Mouse (Mus musculus) hindbrain, embryonic 10.5 days (tissue): ENCODE measurements around the gene St8sia6. TPM values are rescaled to one million over a fixed set of nuclear protein-coding genes. Genes with fewer than 3 reads are reported as not detected.

Experiments
- DNase-seq: peaks from one replicate; pipeline ENCODE4 v3.0.0-alpha.2; 2017; ENCODE audit warnings: low spot score
- H3K27ac ChIP-seq: fragments of 300-500 bp; sonication (generic); 2 replicates; pipeline ENCODE4 v1.5.1; 2016; ENCODE audit warnings: mild to moderate bottlenecking, moderate library complexity
- H3K27me3 ChIP-seq: fragments of 300-500 bp; sonication (generic); 2 replicates; pipeline ENCODE4 v1.6.1; 2016; ENCODE audit warnings: mild to moderate bottlenecking; ENCODE audit not compliant: poor library complexity, insufficient read depth, severe bottlenecking
- H3K36me3 ChIP-seq: fragments of 300-500 bp; sonication (generic); 2 replicates; pipeline ENCODE4 v1.6.1; 2016; ENCODE audit warnings: mild to moderate bottlenecking, moderate library complexity
- H3K4me1 ChIP-seq: fragments of 300-500 bp; sonication (generic); replicated peaks from 2 replicates; pipeline ENCODE4 v1.6.1; 2016; ENCODE audit warnings: mild to moderate bottlenecking
- H3K4me3 ChIP-seq: fragments of 300-500 bp; sonication (generic); 2 replicates; pipeline ENCODE4 v1.5.1; 2016; ENCODE audit warnings: mild to moderate bottlenecking, moderate library complexity
- H3K9me3 ChIP-seq: fragments of 300-500 bp; sonication (generic); 2 replicates; pipeline ENCODE4 v1.6.1; 2016; ENCODE audit warnings: mild to moderate bottlenecking, moderate library complexity
- WGBS: fragments of 180-500 bp; shearing (Covaris S2); methylation state at CpG from one replicate; pipeline ENCODE4 v1.1.7; 2016; 5-methylcytosine and 5-hydroxymethylcytosine counted together
- polyA plus RNA-seq: library from polyadenylated mRNA; unstranded; fragments of >200 nt; fragmentation: Nextera tagmentation; extraction: Ambion mirVana; gene quantifications from 2 replicates; pipeline ENCODE4 v1.2.1, GENCODE M21; 2016

Gene St8sia6
- polyA plus RNA-seq, 1 experiment from 2014 or later: 0.47 TPM

GRCm38 (mm10) chr2:13750777-13751176 lies 43.1 kb downstream of the St8sia6 start:
- no peaks in the 10 kb centered on the region for H3K4me1 ChIP-seq
- 85% methylated on average over 1 of the region's 1 CpGs for WGBS
- no peak overlapping the region for H3K4me3 ChIP-seq

GRCm38 (mm10) chr2:13750089-13750488 lies 43.8 kb downstream of the St8sia6 start:
- DNase-seq: no peak
- Histone ChIP-seq H3K27ac (no peak overlapping the region), H3K4me1 (no peaks in the 10 kb centered on the region), H3K36me3 (no peaks in the 10 kb centered on the region), H3K4me3 (no peak overlapping the region), H3K9me3 (no peaks in the 10 kb centered on the region), H3K27me3 (no peaks in the 10 kb centered on the region)
- 70% methylated on average over 1 of the region's 1 CpGs for WGBS

More at GRCm38 (mm10) chr2:13750777-13751176, 43.1 kb downstream of the St8sia6 start:
- H3K36me3 ChIP-seq: no peaks in the 10 kb centered on the region
- H3K9me3 ChIP-seq: no peaks in the 10 kb centered on the region
- no peak for DNase-seq
- no peak overlapping the region for H3K27ac ChIP-seq
- H3K27me3 ChIP-seq: no peaks in the 10 kb centered on the region

- H3K36me3 ChIP-seq: no peaks in the 10 kb centered on the region
- H3K27me3 ChIP-seq: no peaks in the 10 kb centered on the region
- DNase-seq: no peak
- no peak overlapping the region for H3K4me3 ChIP-seq
- WGBS: 92% methylated on average over 1 of the region's 1 CpGs
- H3K4me1 ChIP-seq: no peaks in the 10 kb centered on the region
- no peak overlapping the region for H3K27ac ChIP-seq
- H3K9me3 ChIP-seq: no peaks in the 10 kb centered on the region
Measured at GRCm38 (mm10) chr2:13749176-13749575, 44.7 kb downstream of the St8sia6 start.

DNA sequence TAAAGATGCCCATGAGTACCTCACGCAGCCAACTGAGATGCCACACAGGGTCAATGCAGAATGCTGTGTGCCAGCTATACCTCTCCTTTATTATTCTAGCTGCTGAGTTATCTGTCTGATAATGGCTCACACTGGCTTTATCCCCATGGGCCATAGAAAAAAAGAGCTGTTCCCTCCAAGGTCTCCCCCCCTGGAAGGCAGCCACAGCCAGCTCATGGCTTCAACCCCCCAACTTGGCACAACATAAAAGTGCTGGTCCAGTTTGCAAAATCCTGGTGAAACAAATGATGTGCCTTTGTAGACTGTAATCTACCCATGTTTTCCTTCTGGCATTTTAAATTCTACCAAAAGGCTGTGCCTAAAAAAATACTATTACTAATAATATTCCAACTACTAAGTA lies 46.3 kb downstream of the St8sia6 start:
- no peak for DNase-seq
- Histone ChIP-seq H3K36me3 (no peaks in the 10 kb centered on the region), H3K4me1 (no peaks in the 10 kb centered on the region), H3K27me3 (no peaks in the 10 kb centered on the region), H3K27ac (no peak overlapping the region), H3K9me3 (no peaks in the 10 kb centered on the region), H3K4me3 (no peak overlapping the region)
- WGBS: 100% methylated on average over 1 of the region's 1 CpGs

DNA sequence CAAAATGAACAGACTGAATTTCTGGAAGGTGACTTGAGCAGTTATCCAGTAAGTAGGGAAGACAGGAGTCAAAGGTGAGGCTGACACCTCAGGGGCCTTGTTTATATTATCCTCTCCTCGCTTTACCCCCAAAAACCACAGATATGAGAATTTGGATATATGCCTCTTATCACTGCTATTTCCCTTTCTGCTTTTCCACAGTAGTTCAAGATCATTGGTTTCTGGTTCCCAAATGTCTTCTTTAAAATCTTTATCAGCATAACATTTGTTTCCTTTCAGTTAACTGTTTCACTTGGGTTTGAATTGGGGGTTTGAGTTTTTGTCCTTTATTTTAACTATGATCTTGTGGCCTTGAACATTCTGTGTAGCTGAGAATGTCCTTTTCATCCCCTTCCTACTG lies 47.8 kb downstream of the St8sia6 start:
- Histone ChIP-seq H3K27me3 (no peaks in the 10 kb centered on the region), H3K4me3 (no peak overlapping the region), H3K36me3 (no peaks in the 10 kb centered on the region), H3K9me3 (no peaks in the 10 kb centered on the region), H3K27ac (no peak overlapping the region), H3K4me1 (no peaks in the 10 kb centered on the region)
- DNase-seq: no peak
- WGBS: 82% methylated on average over 1 of the region's 1 CpGs

GRCm38 (mm10) chr2:13738704-13739103 lies 55.2 kb downstream of the St8sia6 start:
- H3K4me1 ChIP-seq: no peaks in the 10 kb centered on the region
- 81% methylated on average over 7 of the region's 7 CpGs for WGBS
- H3K9me3 ChIP-seq: no peaks in the 10 kb centered on the region
- no peak for DNase-seq
- H3K36me3 ChIP-seq: no peaks in the 10 kb centered on the region
- H3K4me3 ChIP-seq: no peak overlapping the region
- H3K27ac ChIP-seq: no peak overlapping the region
- no peaks in the 10 kb centered on the region for H3K27me3 ChIP-seq

- H3K9me3 ChIP-seq: no peaks in the 10 kb centered on the region
- H3K27ac ChIP-seq: no peak overlapping the region
Measured at GRCm38 (mm10) chr2:13727901-13728300, 66.0 kb downstream of the St8sia6 start.

GRCm38 (mm10) chr2:13725592-13725991 lies 68.3 kb downstream of the St8sia6 start:
- no peak overlapping the region for H3K4me3 ChIP-seq
- no peak overlapping the region for H3K27ac ChIP-seq
- 79% methylated on average over 3 of the region's 3 CpGs for WGBS
- H3K27me3 ChIP-seq: no peaks in the 10 kb centered on the region
- H3K4me1 ChIP-seq: 0 out of 2 replicates have a peak, but pooled peaks cover 3% of the 10 kb centered on the region
- no peak for DNase-seq
- H3K9me3 ChIP-seq: no peaks in the 10 kb centered on the region
- H3K36me3 ChIP-seq: no peaks in the 10 kb centered on the region

More at GRCm38 (mm10) chr2:13727901-13728300, 66.0 kb downstream of the St8sia6 start:
- H3K4me3 ChIP-seq: no peak overlapping the region
- 71% methylated on average over 2 of the region's 2 CpGs for WGBS
- H3K4me1 ChIP-seq: no peaks in the 10 kb centered on the region
- no peak for DNase-seq
- no peaks in the 10 kb centered on the region for H3K36me3 ChIP-seq
- H3K27me3 ChIP-seq: no peaks in the 10 kb centered on the region

DNA sequence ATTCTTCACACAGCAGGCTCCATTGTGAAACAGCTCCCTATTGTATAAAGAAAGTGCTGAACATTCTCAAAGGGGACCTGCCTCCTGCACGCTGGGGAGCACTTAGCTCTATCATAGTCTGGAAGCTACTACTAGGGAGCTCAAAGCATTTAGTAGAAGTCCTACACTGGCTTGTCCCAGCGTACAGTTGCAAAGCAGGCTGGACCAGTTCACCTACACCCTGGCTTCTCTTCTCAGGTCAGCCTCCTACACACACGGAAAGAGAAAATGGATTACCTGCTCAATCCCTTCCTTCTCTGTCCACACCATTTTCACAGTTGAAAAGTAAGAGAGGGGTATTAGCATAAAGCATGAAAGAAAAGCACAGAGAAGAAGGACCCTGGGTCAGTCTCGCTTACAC lies 71.6 kb downstream of the St8sia6 start:
- Histone ChIP-seq H3K36me3 (no peaks in the 10 kb centered on the region), H3K27ac (no peak overlapping the region), H3K4me1 (0 out of 2 replicates have a peak, but pooled peaks cover 3% of the 10 kb centered on the region), H3K4me3 (no peak overlapping the region), H3K27me3 (no peaks in the 10 kb centered on the region), H3K9me3 (no peaks in the 10 kb centered on the region)
- 70% methylated on average over 4 of the region's 4 CpGs for WGBS
- DNase-seq: no peak

- Histone ChIP-seq H3K9me3 (no peaks in the 10 kb centered on the region), H3K4me1 (0 out of 2 replicates have a peak, but pooled peaks cover 3% of the 10 kb centered on the region), H3K36me3 (no peaks in the 10 kb centered on the region), H3K4me3 (no peak overlapping the region), H3K27me3 (no peaks in the 10 kb centered on the region), H3K27ac (no peak overlapping the region)
- no peak for DNase-seq
- WGBS: 81% methylated on average over 6 of the region's 6 CpGs
Measured at GRCm38 (mm10) chr2:13718628-13719185, 75.2 kb downstream of the St8sia6 start.

- DNase-seq: no peak
- Histone ChIP-seq H3K27ac (no peak overlapping the region), H3K4me3 (no peak overlapping the region), H3K4me1 (no peaks in the 10 kb centered on the region; the same call in 1 of the 2 replicates), H3K27me3 (no peaks in the 10 kb centered on the region), H3K9me3 (no peaks in the 10 kb centered on the region), H3K36me3 (no peaks in the 10 kb centered on the region)
- WGBS: 77% methylated on average over 1 of the region's 1 CpGs
Measured at GRCm38 (mm10) chr2:13708785-13709184, 85.1 kb downstream of the St8sia6 start.

- DNase-seq: no peak
- H3K27ac ChIP-seq: no peak overlapping the region
- no peaks in the 10 kb centered on the region for H3K36me3 ChIP-seq
- no peaks in the 10 kb centered on the region for H3K27me3 ChIP-seq
- H3K4me1 ChIP-seq: no peaks in the 10 kb centered on the region
- no peak overlapping the region for H3K4me3 ChIP-seq
- no peaks in the 10 kb centered on the region for H3K9me3 ChIP-seq
Measured at GRCm38 (mm10) chr2:13697514-13697913, 96.3 kb downstream of the St8sia6 start.

GRCm38 (mm10) chr2:13694417-13694816 lies 99.4 kb downstream of the St8sia6 start:
- Histone ChIP-seq H3K9me3 (no peaks in the 10 kb centered on the region), H3K4me1 (no peaks in the 10 kb centered on the region), H3K27me3 (no peaks in the 10 kb centered on the region), H3K27ac (no peak overlapping the region), H3K36me3 (no peaks in the 10 kb centered on the region), H3K4me3 (no peak overlapping the region)
- WGBS: 77% methylated on average over 2 of the region's 2 CpGs
- DNase-seq: no peak

- no peak for DNase-seq
- Histone ChIP-seq H3K9me3 (no peaks in the 10 kb centered on the region), H3K27me3 (no peaks in the 10 kb centered on the region), H3K36me3 (no peaks in the 10 kb centered on the region), H3K27ac (no peak overlapping the region), H3K4me1 (no peaks in the 10 kb centered on the region), H3K4me3 (no peak overlapping the region)
- 86% methylated on average over 4 of the region's 4 CpGs for WGBS
Measured at GRCm38 (mm10) chr2:13684380-13684779, 109.5 kb downstream of the St8sia6 start.
